Mouse (Mus musculus): ENCODE measurements at regions not wholly inside any gene's neighbourhood (a gene's known extent, or its start where the extent isn't known, plus 50 kb on each side); places are given as distances from the start of the nearest gene placed in this dataset.

- DNase-seq, result no peak
Observed at GRCm38 (mm10) chr5:99165807-99166360, 128.7 kb upstream of the Prkg2 start.

GRCm38 (mm10) chr5:99157973-99158372 lies 120.8 kb upstream of the Prkg2 start:
- DNase-seq, result peak; percentile 4

GRCm38 (mm10) chr5:99153269-99153850 lies 116.2 kb upstream of the Prkg2 start:
- DNase-seq, result no peak

- DNase-seq, result no peak
Observed at GRCm38 (mm10) chr5:99152299-99152698, 115.1 kb upstream of the Prkg2 start.

- DNase-seq, result no peak
Observed at GRCm38 (mm10) chr5:99149904-99150303, 112.8 kb upstream of the Prkg2 start.

- no peak for DNase-seq
Observed at GRCm38 (mm10) chr5:99132670-99133069, 95.5 kb upstream of the Prkg2 start.

GRCm38 (mm10) chr5:99128628-99129027 lies 91.5 kb upstream of the Prkg2 start:
- DNase-seq, result no peak

- no peak for DNase-seq
Observed at GRCm38 (mm10) chr5:99125418-99125817, 88.3 kb upstream of the Prkg2 start.

GRCm38 (mm10) chr5:99111755-99112154 lies 74.6 kb upstream of the Prkg2 start:
- DNase-seq, result no peak

GRCm38 (mm10) chr5:99111235-99111634 lies 74.1 kb upstream of the Prkg2 start:
- no peak for DNase-seq

GRCm38 (mm10) chr5:99099727-99100116 lies 62.6 kb upstream of the Prkg2 start:
- no peak for DNase-seq

- DNase-seq, result no peak
Observed at GRCm38 (mm10) chr5:99099014-99099726, 62.0 kb upstream of the Prkg2 start.
